Mouse (Mus musculus) C2C12 (cell line): ENCODE data around the gene Iffo2. TPM values are rescaled to one million over a fixed set of nuclear protein-coding genes. Genes with fewer than 3 reads are reported as not detected.

Experiments used
- H3K27me3 ChIP-seq: one replicate; pipeline ENCODE4 v1.6.1; 2011; ENCODE audit not compliant: control insufficient read depth, insufficient read depth, insufficient read length
- H3K36me3 ChIP-seq: one replicate; pipeline ENCODE4 v1.6.1; 2011; ENCODE audit not compliant: control insufficient read depth, insufficient read depth
- H3K4me3 ChIP-seq: one replicate; pipeline ENCODE4 v1.5.1; 2011; ENCODE audit warnings: mild to moderate bottlenecking, control low read depth; ENCODE audit not compliant: poor library complexity, insufficient read depth, severe bottlenecking
- H3K79me2 ChIP-seq: one replicate; pipeline ENCODE4 v1.6.1; 2011; ENCODE audit not compliant: control insufficient read depth, insufficient read depth
- H3K79me3 ChIP-seq: one replicate; pipeline ENCODE4 v1.6.1; 2011; ENCODE audit warnings: low read depth, control low read depth
- H3ac ChIP-seq: one replicate; pipeline ENCODE3; 2011; ENCODE audit warnings: low read depth; ENCODE audit not compliant: control insufficient read depth, insufficient read length
- CEBPB ChIP-seq: IDR thresholded peaks from one replicate; pipeline ENCODE4 v1.6.1; 2011; ENCODE audit warnings: low read depth, mild to moderate bottlenecking, control low read depth, moderate library complexity
- CTCF ChIP-seq: IDR thresholded peaks from one replicate; pipeline ENCODE4 v1.5.1; 2011; ENCODE audit not compliant: control insufficient read depth, insufficient read depth, insufficient read length
- FOSL1 ChIP-seq: IDR thresholded peaks from one replicate; pipeline ENCODE4 v1.8.0; 2011; ENCODE audit warnings: mild to moderate bottlenecking, low read length; ENCODE audit not compliant: poor library complexity, insufficient read depth, severe bottlenecking
- MAX ChIP-seq: IDR thresholded peaks from one replicate; pipeline ENCODE4 v1.6.1; 2011; ENCODE audit warnings: mild to moderate bottlenecking, control low read depth
- MYOD1 ChIP-seq: IDR thresholded peaks from one replicate; pipeline ENCODE4 v1.6.1; 2011; ENCODE audit warnings: low read depth; ENCODE audit not compliant: control insufficient read depth, insufficient read length
- MYOG ChIP-seq: IDR thresholded peaks from one replicate; pipeline ENCODE4 v1.6.1; 2011; ENCODE audit not compliant: control insufficient read depth, insufficient read length; ENCODE audit errors: extremely low read depth
- USF1 ChIP-seq: IDR thresholded peaks from one replicate; pipeline ENCODE4 v1.6.1; 2011; ENCODE audit warnings: low read depth, mild to moderate bottlenecking, control low read depth, moderate library complexity
- polyA plus RNA-seq: library from polyadenylated mRNA; unstranded; fragments of >200 nt; fragmentation: generic; extraction: Trizol; gene quantifications from one replicate; pipeline ENCODE4 v1.2.1, GENCODE M21; 2012; ENCODE audit warnings: missing spikeins

The Iffo2 gene
- polyA plus RNA-seq, 1 experiment = 20.0 TPM

- TF ChIP-seq MYOG (no peak), USF1 (no peak), CTCF (no peak), MYOD1 (no peak), FOSL1 (no peak), CEBPB (no peak), MAX (no peak)
- H3K79me2 ChIP-seq = no peaks in the 10 kb centered on the region
- no peaks in the 10 kb centered on the region for H3K27me3 ChIP-seq
- no peaks in the 10 kb centered on the region for H3K36me3 ChIP-seq
- no peaks in the 10 kb centered on the region for H3K79me3 ChIP-seq
- H3ac ChIP-seq = no peak overlapping the region
- no peak overlapping the region for H3K4me3 ChIP-seq
Measured at GRCm38 (mm10) chr4:139632254-139632580, 101.9 kb downstream of the Iffo2 start.

- no peak overlapping the region for H3ac ChIP-seq
- no peaks in the 10 kb centered on the region for H3K36me3 ChIP-seq
- H3K27me3 ChIP-seq = no peaks in the 10 kb centered on the region
- no peak overlapping the region for H3K4me3 ChIP-seq
- TF ChIP-seq MAX (no peak), MYOD1 (no peak), FOSL1 (no peak), CTCF (peak; percentile 54)
- H3K79me2 ChIP-seq = no peaks in the 10 kb centered on the region
- no peaks in the 10 kb centered on the region for H3K79me3 ChIP-seq
Measured at GRCm38 (mm10) chr4:139636373-139636772, 106.0 kb downstream of the Iffo2 start.

GRCm38 (mm10) chr4:139637847-139638246, 107.5 kb downstream of the Iffo2 start:
- H3ac ChIP-seq = no peak overlapping the region
- no peaks in the 10 kb centered on the region for H3K79me3 ChIP-seq
- TF ChIP-seq MAX (peak; percentile 78), MYOD1 (no peak)
- H3K4me3 ChIP-seq = no peak overlapping the region
- H3K79me2 ChIP-seq = no peaks in the 10 kb centered on the region
- no peaks in the 10 kb centered on the region for H3K36me3 ChIP-seq
- no peaks in the 10 kb centered on the region for H3K27me3 ChIP-seq

- no peak overlapping the region for H3ac ChIP-seq
- no peak overlapping the region for H3K4me3 ChIP-seq
- no peaks in the 10 kb centered on the region for H3K27me3 ChIP-seq
- no peaks in the 10 kb centered on the region for H3K79me2 ChIP-seq
- no peaks in the 10 kb centered on the region for H3K79me3 ChIP-seq
- H3K36me3 ChIP-seq = no peaks in the 10 kb centered on the region
- TF ChIP-seq CTCF (no peak), MAX (no peak), FOSL1 (no peak), USF1 (no peak), CEBPB (no peak), MYOG (no peak), MYOD1 (no peak)
Measured at GRCm38 (mm10) chr4:139638356-139638755, 108.0 kb downstream of the Iffo2 start.

- no peaks in the 10 kb centered on the region for H3K79me3 ChIP-seq
- no peaks in the 10 kb centered on the region for H3K36me3 ChIP-seq
- H3K4me3 ChIP-seq = no peak overlapping the region
- no peaks in the 10 kb centered on the region for H3K79me2 ChIP-seq
- no peak overlapping the region for H3ac ChIP-seq
- no peaks in the 10 kb centered on the region for H3K27me3 ChIP-seq
- TF ChIP-seq CEBPB (no peak), MYOG (no peak), FOSL1 (no peak), MYOD1 (no peak), USF1 (no peak), CTCF (no peak), MAX (no peak)
Measured at GRCm38 (mm10) chr4:139639801-139640200, 109.5 kb downstream of the Iffo2 start.

- TF ChIP-seq CEBPB = no peak
- no peak for TF ChIP-seq USF1
- TF ChIP-seq FOSL1 = no peak
- TF ChIP-seq MAX = no peak
- no peak for TF ChIP-seq MYOD1
- no peak for TF ChIP-seq MYOG
- no peak for TF ChIP-seq CTCF
- Histone ChIP-seq H3K79me3 (no peaks in the 10 kb centered on the region), H3K27me3 (no peaks in the 10 kb centered on the region), H3K36me3 (no peaks in the 10 kb centered on the region), H3K79me2 (no peaks in the 10 kb centered on the region), H3K4me3 (no peak overlapping the region), H3ac (no peak overlapping the region)
Measured at GRCm38 (mm10) chr4:139640333-139640732, 110.0 kb downstream of the Iffo2 start.
